Mouse (Mus musculus): ENCODE measurements around the gene Gigyf2. TPM values are rescaled to one million over a fixed set of nuclear protein-coding genes. Genes with fewer than 3 reads are reported as not detected.

Gigyf2 gene
- polyA plus RNA-seq, 1 experiment = 30.5 TPM

DNA sequence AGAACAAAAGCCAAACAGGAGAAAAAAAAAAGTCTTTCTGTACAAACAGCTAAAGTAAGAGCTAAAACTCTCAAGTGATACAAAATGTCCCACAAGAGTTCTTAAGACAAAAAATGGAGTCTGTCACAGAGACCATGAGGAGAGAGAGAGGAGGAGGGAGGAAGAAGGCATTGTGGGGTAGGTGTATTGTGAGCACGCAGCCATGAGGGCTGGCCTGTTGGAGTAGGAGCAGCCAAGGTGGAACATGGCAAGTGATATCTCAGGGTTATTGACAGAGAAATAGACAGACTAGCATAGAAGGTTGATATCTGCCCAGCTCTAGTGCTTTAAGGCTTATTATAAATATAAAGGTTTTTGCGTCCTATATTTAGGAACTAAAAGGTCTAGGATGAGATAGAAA lies 14.1 kb upstream of the Gigyf2 start:
- no peak for TF ChIP-seq GATA1 (IDR thresholded peaks at IDR 0.05; ENCODE audit: low read length)

DNA sequence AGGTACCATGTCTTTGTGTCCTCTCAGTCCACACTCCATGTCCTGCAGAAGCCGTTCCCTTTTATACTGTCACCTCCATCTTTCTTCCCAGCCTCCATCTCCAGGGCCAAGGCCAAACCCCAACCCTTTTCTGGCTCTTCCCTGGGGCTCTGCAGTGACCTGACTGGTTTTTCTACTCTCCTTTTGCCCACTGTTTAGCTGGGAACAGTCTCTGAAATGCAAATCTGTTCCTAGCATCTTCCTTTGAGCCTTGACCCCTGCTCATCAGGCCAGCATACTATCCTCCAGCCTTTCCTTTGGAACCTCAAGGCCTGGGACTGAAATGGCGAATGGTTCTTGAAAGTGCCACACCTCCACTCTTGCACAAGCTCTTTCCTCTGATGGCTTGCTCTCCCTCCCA lies 13.7 kb upstream of the Gigyf2 start:
- TF ChIP-seq GATA1 (IDR thresholded peaks at IDR 0.05; ENCODE audit: low read length) = no peak

DNA sequence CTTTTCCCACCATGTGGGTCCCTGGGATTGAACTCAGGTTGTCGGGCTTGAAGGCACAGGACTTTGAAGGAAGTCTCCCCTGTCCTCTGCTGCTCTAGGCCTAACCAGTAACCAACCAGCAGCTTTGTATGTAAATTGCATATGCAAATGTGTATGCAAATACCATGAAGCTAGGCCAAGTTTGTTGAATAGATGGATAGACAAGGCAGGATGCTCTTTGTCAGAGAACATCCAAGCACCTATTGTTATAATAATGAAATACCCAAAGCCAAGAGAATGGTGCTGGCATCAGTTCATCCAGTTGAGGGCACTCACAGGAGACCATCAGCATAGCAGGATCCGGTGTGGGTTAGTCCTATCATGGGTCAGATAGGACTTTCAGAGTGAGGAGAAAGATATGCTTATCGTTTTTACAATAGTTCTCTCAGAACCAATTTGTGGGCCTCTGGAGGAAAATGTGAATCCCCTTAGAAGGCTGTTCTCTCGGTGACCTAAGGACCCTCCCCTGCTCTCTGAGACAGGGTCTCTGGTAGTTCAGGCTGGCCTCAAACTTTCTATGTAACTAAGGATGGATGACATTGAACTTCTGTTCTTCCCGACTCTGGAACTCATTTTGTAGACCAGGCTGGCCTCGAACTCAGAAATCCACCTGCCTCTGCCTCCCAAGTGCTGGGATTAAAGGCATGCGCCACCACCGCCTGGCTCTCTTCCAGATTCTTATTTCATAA lies 12.8 kb upstream of the Gigyf2 start:
- TF ChIP-seq GATA1 (IDR thresholded peaks at IDR 0.05; ENCODE audit: low read length) = no peak

DNA sequence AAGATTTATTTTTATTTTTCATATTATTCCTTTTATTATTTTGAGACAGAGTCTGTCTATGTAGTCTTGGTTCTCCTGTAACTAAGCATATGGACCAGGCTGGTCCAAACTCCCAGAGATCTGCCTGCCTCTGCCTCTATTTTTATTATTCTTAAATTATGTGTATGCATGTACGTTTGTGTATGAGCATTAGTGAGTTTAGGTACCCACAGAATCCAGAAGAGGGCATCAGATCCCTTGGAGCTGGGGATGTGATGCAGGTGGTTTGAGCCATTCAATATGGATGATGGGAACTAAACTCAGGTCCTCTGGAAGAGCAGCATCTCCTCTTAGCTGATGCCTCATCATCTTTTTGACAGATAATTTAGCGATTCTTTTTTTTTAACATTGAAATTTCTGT lies 11.4 kb upstream of the Gigyf2 start:
- TF ChIP-seq GATA1 (IDR thresholded peaks at IDR 0.05; ENCODE audit: low read length) = no peak

DNA sequence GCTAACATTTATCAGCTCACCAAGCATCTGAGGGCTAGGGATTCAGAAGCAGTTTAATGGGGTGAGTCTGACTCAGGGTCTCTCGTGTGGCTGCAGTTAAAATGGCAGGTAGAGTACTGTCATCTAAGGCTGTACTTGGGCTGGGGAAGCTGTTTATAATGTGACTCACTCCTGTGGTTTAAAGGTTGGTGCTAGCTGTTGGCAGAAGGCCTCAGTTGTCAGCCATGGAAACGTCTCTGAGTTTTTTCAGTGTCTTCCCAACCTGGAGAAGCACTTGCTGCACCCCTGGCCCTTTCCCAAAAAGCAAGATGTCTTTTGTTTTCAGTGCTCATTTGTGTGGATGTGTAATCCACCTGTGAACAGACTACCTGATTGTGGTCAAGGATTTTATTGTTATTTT lies 10.9 kb upstream of the Gigyf2 start:
- TF ChIP-seq GATA1 (IDR thresholded peaks at IDR 0.05; ENCODE audit: low read length) = no peak

DNA sequence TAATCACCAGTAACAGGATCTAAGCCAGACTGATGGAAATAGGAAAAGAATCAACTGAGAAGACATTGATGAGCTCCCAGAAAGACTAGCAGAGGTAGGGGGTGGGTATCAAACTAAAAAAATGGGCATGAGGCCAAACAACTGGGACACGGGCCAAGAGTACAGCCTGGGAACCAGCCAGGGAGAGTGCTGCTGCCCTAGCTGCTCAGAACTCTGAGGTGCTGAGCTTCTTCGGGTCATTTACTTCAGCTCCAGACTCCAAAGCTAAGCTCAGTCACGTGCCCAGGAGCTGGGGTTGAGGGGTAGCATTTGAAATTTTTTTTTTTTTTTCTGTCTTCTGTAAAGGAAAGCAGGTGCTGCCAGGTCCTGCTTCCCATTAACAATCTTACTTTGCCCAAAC lies 10.1 kb upstream of the Gigyf2 start:
- no peak for TF ChIP-seq GATA1 (IDR thresholded peaks at IDR 0.05; ENCODE audit: low read length)

DNA sequence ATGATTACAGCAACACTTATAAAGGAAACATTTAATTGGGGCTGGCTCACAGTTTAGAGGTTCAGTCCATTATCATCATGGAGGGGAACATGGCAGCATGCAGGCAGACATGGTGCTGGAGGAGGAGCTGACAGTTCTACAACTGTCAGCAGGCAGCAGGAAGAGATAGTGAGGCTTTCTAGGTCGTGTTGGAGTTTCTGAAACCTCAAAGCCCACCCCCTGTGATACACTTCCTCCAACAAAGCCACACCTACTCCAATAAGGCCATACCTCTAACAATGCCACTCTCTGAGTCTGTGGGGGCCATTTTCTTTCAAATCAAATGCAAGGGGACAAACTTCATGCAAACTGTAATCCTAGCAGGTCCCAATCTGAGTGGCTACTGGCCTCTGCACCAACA lies 5.7 kb upstream of the Gigyf2 start:
- TF ChIP-seq GATA1 (IDR thresholded peaks at IDR 0.05; ENCODE audit: low read length) = no peak

DNA sequence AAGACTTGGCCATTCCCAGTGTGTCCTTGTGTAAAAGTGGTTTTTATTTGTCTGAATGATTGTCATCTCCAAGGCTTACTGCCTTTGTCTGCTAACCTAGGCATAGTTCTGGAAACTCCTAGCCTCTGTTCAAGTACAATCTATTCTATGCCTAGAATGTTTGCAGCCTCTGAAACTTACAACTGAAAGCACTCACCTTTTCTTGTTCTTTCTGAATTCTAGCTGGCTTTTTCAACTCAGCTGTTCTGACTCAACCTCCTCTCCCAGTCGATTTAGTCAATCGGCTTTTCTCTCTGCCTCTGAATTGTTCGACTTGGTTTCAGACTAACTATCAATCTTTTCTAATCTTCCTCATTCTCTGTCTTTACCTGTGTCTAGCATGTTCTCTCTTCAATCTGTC lies 4.0 kb upstream of the Gigyf2 start:
- TF ChIP-seq GATA1 (IDR thresholded peaks at IDR 0.05; ENCODE audit: low read length) = no peak

DNA sequence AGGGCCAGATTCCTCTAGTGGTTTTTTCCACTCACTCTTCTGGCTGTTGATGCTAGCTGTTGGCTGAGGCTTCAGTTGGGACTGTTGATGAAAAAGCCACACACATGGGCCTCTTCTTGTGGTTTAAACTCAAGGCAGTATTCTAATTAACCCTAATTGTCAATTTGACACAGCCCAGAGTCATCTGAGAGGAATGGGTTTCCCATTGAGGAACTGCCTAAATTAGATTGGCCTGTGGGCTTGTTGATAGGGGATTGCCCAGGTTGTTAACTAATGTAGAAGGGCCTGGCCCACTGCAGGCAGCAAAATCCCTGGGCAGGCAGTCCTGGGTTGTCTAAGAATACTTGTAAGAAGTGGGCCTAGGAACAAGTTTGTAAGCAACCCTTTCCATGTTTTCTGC lies 2.1 kb upstream of the Gigyf2 start:
- TF ChIP-seq GATA1 (IDR thresholded peaks at IDR 0.05; ENCODE audit: low read length) = no peak

DNA sequence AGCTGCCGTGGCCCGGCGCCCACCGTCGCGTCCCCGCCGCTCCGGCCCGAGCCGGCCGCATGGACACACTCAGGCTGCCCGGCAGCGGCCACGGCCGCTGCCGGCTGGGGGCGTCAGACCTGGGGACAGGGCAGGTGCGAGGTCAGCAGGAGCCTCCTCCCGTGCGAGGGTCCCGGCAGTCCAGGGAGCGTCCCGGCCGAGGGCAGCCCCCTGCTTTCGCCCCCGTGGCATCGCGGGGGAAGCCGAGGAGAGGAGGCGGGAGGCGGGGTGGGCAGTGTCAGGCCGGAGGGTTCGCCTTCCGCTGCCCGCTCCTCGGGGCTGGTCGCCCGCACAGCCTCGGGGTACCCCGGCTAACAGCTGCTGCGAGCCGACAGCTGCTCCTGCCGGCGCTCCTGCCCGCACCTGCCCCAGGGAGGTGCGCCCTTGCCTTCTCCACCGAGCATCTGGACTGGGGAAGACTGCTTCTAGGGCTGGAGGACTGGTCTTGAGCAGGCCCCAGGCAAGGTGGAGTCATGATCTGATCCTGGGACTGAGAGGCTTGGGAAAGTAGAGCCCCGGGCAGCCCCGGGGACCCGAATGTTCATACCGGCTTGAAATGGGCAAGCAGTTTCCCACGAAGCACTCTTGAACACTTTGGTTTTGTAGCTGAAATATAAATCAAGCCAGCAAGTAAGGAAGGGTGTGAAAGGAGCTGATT lies 515 bp downstream of the Gigyf2 start:
- no peak for TF ChIP-seq GATA1 (IDR thresholded peaks at IDR 0.05; ENCODE audit: low read length)

DNA sequence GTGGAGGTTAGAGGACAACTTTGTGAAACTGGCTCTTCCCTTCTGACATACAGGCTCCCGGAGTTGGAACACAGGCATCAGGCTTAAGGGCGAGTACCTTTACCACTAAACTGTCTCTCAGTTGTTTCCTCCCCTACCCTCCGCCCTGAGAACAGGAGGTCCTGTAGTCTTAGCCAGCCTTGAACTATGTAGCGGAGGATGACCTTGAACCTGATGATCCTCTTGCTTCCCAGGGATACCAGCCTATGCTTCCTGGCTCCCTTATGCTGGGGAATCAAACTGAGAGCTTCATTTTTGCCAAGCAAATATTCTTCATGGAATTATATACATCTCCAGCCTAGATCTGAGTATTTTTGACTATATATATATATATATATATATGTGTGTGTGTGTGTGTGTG lies 5.0 kb downstream of the Gigyf2 start:
- TF ChIP-seq GATA1 (IDR thresholded peaks at IDR 0.05; ENCODE audit: low read length) = no peak

DNA sequence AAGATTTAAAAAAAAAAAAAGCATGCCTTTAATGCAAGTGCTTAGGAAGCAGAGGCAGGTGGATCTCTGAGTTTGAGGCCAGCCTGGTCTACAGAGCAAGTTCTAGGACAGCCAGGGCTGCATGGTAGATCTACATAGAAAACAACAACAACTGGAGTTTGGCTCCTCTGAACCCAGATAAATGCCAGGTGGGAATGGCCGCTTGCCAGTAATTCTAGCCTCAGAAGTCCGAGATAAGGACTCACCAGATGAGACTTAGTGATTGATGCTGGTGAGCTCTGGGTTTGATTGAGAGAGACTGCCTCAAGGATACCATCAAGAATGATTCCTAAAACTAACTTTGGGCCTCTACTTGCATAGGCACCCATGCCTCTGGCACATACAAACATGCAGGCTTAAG lies 23.8 kb downstream of the Gigyf2 start:
- TF ChIP-seq GATA1 (IDR thresholded peaks at IDR 0.05; ENCODE audit: low read length) = no peak

DNA sequence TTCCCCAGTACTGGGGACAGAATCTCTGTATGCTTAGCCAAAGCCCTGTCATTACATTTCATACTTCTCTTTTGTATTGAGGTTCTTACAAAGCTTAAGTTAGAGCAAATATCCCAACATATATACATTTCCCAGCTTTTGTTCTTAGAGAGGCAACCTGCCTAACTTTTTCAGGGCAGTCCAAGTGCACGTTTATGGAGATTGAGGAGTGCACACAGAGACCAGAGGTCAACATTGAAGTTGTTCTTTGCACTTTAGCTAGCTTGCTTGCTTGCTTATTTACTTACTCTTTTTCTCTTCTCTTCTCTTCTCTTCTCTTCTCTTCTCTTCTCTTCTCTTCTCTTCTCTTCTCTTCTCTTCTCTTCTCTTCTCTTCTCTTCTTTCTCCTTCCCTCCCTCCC lies 33.5 kb downstream of the Gigyf2 start:
- TF ChIP-seq GATA1 (IDR thresholded peaks at IDR 0.05; ENCODE audit: low read length) = no peak

DNA sequence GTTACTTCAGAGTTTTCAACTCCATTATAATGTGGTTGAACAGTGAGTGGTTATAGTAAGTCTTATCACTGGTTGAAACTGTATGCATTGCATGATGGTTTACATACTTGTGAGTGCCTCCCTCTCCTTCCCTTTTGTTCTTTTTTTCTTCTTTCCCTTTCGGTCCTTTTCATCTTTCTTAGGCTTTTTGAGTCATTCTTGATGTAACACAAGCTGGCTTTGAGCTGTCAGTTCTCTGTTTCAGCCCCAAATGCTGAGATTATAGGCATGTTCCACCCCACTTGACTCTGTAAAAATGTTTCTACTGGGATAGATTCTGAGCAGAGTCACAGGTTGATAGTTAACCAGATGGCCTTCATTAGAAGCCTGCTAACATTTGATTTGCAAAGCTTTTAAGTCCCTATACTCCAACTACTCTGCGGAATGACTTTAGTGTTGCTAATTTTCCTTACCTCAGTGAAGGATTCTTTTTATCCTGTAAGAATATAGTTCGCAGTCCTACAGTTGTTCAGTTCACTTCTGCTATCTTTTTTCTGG lies 51.3 kb downstream of the Gigyf2 start:
- no peak for TF ChIP-seq GATA1 (IDR thresholded peaks at IDR 0.05; ENCODE audit: low read length)

DNA sequence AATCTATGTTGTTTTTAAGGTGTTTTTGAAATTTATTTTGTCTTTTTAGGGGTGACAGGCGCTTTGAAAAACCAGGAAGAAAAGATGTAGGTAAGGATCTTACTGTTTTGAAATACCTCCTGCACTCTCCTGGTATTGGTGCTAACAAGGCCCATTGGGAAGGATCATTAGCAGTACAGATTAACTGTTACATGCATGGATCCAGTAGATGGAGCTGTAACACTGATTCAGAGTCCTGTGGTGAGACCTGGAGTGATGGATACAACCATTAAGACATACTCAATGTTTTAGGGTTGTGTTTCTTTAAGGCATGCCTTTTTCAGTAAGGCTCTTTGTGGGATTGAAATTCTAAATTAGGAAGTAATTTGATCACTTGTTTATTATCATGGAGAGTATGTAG lies 53.1 kb downstream of the Gigyf2 start:
- no peak for TF ChIP-seq GATA1 (IDR thresholded peaks at IDR 0.05; ENCODE audit: low read length)

DNA sequence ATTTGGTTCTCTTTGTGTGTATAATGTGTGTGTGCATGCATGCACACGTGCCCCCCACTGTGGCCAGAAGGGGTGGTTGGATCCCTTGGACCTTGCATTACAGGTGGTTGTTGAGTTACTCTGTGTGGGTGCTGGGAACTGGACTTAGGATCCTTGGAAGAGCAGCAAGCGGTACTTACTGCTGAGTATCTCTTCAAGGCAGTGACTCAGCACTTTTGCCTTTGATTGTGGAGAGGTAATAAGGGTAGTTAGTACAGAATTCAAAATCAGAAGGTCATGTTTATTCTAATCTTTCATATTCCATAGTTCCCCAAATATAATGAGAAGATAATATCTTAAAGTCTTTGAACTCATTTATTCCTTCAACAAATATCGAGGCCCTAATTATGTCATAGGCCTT lies 54.4 kb downstream of the Gigyf2 start:
- no peak for TF ChIP-seq GATA1 (IDR thresholded peaks at IDR 0.05; ENCODE audit: low read length)
